Mouse (Mus musculus) megakaryocyte, embryonic 14.5 days (primary cell): ENCODE measurements around the gene Zfx.

Source experiments
- FLI1 ChIP-seq: IDR thresholded peaks from 2 replicates; pipeline ENCODE4 v1.6.1; 2012; ENCODE audit warnings: low read length, inconsistent platforms, mixed read lengths
- GATA1 ChIP-seq: IDR thresholded peaks from 3 replicates; pipeline ENCODE4 v1.6.1; 2012; ENCODE audit warnings: mixed read lengths, low read length, inconsistent platforms, borderline replicate concordance

DNA sequence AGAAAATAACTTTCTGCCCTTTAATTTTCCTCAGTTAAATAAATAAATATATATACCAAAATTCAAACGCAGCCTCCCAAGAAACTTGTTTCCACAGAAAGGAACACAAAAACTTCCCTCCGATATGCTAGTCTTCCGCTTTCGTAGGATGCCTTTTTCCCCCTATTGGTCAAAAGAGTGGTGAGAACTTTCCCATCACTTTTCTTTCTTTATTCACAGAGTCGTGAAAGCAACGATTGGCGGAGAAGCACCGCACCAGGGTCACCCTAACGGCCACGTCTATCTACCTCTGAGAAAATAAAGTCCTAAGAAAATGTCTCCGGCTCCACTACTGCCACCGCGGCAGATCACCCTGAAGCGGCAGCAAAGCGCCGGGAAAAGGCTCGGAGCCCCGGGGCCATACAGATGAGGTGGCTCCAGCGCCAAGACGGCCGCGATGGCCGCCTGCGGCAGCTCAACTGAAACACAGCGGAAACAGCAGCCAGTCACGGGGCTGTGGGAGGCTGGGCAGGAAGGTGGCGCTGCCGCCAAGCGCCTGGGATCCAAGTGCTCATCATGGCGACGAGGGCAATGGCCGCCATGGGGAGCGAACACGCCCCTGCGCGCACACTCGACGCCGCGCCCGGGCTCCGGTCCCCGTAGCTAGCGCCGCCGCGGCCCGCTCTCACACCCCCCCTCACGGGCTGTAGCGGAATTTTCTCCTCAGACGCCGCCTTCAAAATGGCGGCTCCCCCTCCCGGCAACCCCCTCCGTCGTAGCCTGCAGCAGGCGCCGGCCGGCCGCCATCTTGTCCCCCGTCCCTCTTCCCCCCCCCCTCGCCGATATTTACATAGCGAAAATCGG, 1.4 kb downstream of the Zfx start:
- TF ChIP-seq GATA1 (no peak), FLI1 (no peak)
